ENCODE assay signal across 12 mouse cellular contexts in the genomic region with DNA sequence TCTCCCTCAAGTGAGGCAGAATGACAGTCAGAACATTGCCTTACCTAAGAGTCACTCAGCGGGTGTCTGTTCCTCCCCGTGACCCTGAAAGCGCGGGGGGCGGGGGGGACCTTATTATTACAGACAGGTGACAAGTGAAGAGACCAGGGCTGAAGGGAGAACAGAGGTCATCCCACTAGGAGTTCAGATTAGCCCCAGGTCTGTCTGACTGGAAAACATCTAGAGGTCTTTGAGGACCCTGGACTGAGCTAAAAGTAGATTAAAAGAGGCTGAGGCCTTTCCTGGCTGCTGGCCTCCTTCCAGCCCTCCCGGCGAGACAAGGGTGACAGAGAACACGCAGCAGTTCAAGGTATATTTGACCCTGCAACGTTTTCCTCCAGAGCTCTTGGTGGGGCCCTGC.
"Had no signal": no experiment of that assay in that cellular context is flagged by ENCODE, and none has a peak within 500 bp of the region (broad histone marks: within the 10 kb centered on the region; RNA-seq: fewer than 3 reads in every experiment).

No protein-coding gene starts in this region.

- H3K36me3 ChIP-seq: limb, embryonic 15.5 days; liver, embryonic 13.5 days; lung, embryonic 15.5 days; midbrain, embryonic 12.5 days; neural tube, embryonic 13.5 days; stomach, embryonic 15.5 days had no signal

- H3K9ac ChIP-seq: limb, embryonic 15.5 days; liver, embryonic 13.5 days; liver, postnatal 0 days; lung, embryonic 15.5 days; midbrain, embryonic 12.5 days; neural tube, embryonic 13.5 days; stomach, embryonic 15.5 days had no signal

- H3K9me3 ChIP-seq: limb, embryonic 15.5 days; liver, embryonic 13.5 days; lung, embryonic 15.5 days; midbrain, embryonic 12.5 days; neural tube, embryonic 13.5 days; stomach, embryonic 15.5 days had no signal

- DNase-seq: layer of hippocampus, postnatal 36 days; liver, embryonic 13.5 days; liver, postnatal 0 days; lung, postnatal 14 days; thymus, adult 2 months; thymus, postnatal 25 days had no signal

- ATAC-seq: liver, postnatal 0 days; midbrain, embryonic 16.5 days had no signal

- H3K4me1 ChIP-seq: liver, embryonic 13.5 days; lung, embryonic 15.5 days had no signal

- H3K4me2 ChIP-seq: limb, embryonic 15.5 days; liver, embryonic 13.5 days; lung, embryonic 15.5 days; midbrain, embryonic 12.5 days; neural tube, embryonic 13.5 days; stomach, embryonic 15.5 days had no signal

- H3K4me3 ChIP-seq: limb, embryonic 15.5 days; liver, embryonic 13.5 days; lung, embryonic 15.5 days; midbrain, embryonic 12.5 days; neural tube, embryonic 13.5 days; stomach, embryonic 15.5 days had no signal

- H3K27me3 ChIP-seq: liver, embryonic 13.5 days; lung, embryonic 15.5 days; midbrain, embryonic 12.5 days; stomach, embryonic 15.5 days had no signal

- H3K27ac ChIP-seq: limb, embryonic 15.5 days; liver, embryonic 13.5 days; lung, embryonic 15.5 days; midbrain, embryonic 12.5 days; neural tube, embryonic 13.5 days; stomach, embryonic 15.5 days had no signal
